Mouse (Mus musculus) mesoderm, embryonic 11.5 days (tissue): ENCODE measurements at regions not wholly inside any gene's neighbourhood (a gene's known extent, or its start where the extent isn't known, plus 50 kb on each side); places are given as distances from the start of the nearest gene placed in this dataset.

Experiments used
- DNase-seq: peaks from one replicate; pipeline ENCODE4 v3.0.0-alpha.2; 2012; ENCODE audit warnings: low read depth, low spot score

- DNase-seq, result peak; percentile 48
Observed at GRCm38 (mm10) chr11:71976724-71977481, 60.4 kb downstream of the Aipl1 start.

DNA sequence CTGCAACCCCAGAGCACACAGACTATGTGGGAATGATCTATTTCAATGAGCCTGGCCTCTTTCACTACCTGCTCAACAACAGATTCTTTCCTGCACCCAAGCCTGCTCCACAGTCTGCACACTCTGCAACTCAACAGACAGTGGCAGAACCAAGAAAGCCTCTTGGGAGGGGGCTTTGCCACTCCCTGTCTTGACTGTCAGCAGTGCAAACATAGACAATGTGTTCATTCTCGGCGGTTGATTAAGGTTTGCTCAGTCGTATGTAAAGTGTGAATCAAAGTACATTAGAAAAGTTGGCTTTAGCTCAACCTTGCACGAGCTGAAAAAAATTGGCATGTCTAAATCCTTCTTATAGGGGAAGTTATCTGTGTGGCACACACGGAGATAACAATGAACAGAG lies 66.0 kb downstream of the Aipl1 start:
- no peak for DNase-seq

GRCm38 (mm10) chr11:71962306-71962705 lies 75.0 kb downstream of the Aipl1 start:
- DNase-seq, result no peak

GRCm38 (mm10) chr11:71952533-71952932 lies 84.8 kb downstream of the Aipl1 start:
- no peak for DNase-seq

DNA sequence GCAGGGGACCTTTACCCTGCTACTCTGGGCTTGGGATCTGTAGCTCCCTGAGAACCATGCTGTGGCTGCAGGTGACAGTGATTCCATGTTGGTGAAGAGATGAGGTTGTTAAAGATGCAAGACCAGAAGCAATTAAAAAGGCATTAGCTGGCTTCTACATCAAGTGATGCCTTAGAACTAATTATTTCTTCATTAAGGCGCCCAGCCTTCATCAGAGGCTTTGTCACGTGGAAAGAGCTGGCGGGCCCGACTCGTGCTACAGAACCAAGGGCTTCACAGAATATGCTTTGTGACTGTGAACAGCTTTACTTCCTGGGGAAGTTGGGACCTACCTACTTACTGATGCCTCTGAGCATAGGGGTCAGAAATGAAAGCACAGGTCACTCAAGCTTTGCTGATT lies 90.1 kb downstream of the Aipl1 start:
- no peak for DNase-seq

DNA sequence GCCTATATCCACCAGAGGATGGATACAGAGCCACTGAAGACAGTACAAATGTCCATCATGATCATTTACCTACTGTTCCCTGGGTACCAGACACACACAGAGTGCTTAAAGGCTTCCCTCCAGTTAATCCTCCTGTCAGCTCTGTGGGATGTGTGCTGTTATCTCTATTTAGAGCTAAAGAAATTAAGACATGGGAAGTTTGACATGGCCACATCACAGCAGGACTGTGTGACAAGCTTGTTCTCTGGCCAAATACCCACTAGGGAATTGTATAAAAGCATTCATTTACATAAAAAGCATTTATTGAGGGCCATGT lies 92.3 kb downstream of the Aipl1 start:
- no peak for DNase-seq

GRCm38 (mm10) chr11:71944398-71945097 lies 92.8 kb downstream of the Aipl1 start:
- DNase-seq, result no peak

DNA sequence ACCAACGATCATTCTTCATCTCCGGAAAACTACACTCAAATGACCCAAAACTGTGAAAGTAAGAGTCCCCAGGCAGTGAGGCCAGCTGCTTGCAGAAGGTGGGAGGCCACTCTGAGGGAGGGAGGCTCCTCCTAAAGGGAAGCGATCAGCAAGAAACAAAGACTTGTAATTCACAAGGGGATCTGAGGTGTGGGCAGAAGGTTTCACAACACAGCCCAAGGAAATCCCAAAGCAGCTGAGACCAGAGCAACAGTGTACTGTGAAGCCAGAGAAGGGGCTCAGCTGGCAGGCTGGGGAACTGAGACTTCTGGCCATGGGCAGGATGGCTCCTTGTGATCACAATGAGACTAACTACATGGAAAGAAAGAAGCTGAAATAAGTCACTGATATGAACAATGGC lies 93.8 kb downstream of the Aipl1 start:
- no peak for DNase-seq

DNA sequence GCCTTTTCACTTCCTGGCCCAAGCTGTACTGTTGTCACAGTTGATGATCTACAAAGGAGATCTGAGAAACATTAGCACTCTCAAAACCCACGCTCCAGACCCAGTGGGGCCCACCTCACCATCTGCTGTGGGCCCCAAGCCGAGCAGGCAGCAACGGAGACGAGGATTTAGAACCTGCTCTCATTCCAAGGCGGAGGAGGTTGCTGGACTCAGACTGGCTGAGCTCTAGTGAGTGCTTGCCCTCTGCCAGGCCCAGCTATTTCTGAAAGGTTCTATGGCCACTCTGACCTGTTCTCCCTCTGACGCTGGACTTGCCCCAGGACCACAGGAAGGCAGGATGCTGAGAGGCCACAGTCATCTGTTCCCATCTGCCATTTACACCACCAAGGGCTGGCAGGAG lies 98.2 kb downstream of the Aipl1 start:
- DNase-seq, result no peak

- DNase-seq, result peak; percentile 59
Observed at GRCm38 (mm10) chr11:71937108-71937507, 100.2 kb downstream of the Aipl1 start.

- no peak for DNase-seq
Observed at GRCm38 (mm10) chr11:71929716-71930488, 107.4 kb downstream of the Aipl1 start.

GRCm38 (mm10) chr11:71914665-71915064 lies 122.6 kb downstream of the Aipl1 start:
- no peak for DNase-seq

GRCm38 (mm10) chr11:71912626-71913025 lies 124.7 kb downstream of the Aipl1 start:
- no peak for DNase-seq

- no peak for DNase-seq
Observed at GRCm38 (mm10) chr11:71911284-71911683, 126.0 kb downstream of the Aipl1 start.

DNA sequence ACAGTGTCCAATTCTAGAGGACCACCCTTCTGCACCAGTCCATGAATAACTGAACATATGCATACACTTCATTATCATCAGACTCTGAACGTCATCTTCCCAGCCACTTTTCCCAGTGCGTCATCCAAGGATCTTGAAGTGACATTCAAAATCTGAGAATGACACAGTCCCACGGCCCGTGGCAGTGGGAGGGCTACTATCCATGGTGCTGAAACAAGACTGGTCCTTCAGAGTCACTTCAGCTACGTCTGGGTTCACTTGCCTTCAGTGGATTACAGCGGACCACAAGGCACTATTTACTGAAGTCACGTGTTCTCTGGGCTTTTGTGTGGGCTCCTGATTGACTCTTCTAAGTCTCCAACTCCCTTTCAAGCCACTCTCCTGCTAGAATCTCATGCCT lies 128.7 kb downstream of the Aipl1 start:
- DNase-seq, result peak; percentile 56

- no peak for DNase-seq
Observed at GRCm38 (mm10) chr11:71903020-71903410, 134.3 kb downstream of the Aipl1 start.

GRCm38 (mm10) chr11:71902304-71903019 lies 134.8 kb downstream of the Aipl1 start:
- no peak for DNase-seq

GRCm38 (mm10) chr11:71900816-71901215 lies 136.5 kb downstream of the Aipl1 start:
- no peak for DNase-seq

GRCm38 (mm10) chr11:71897551-71897950 lies 139.8 kb downstream of the Aipl1 start:
- no peak for DNase-seq

GRCm38 (mm10) chr11:71897141-71897540 lies 140.2 kb downstream of the Aipl1 start:
- DNase-seq, result no peak

- no peak for DNase-seq
Observed at GRCm38 (mm10) chr11:71891181-71891580, 141.5 kb downstream of the Wscd1 start.

DNA sequence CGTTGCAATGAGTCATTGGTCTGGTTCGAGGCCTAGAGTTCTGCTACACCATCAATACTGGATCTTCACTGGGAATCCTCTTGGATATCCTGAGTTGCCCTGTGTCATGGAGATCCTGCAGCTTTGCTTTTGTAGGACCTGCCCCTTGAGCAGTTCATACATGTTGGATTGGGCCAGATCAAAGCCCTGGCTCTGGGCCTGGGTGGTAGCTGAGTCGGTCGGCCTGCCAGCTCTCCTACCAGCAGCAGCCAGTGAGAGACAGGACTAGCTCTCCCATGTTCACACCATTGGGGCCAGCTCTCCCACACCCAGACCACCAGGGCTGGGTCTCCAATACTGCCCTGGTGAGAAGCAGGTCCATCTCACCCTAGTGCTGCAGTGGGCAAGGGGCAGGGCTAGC lies 139.4 kb downstream of the Wscd1 start:
- no peak for DNase-seq
